Mouse (Mus musculus) limb, embryonic 10.5 days (tissue): ENCODE results near the gene Zbtb20. TPM values are rescaled to one million over a fixed set of nuclear protein-coding genes. Genes with fewer than 3 reads are reported as not detected.

ENCODE experiments used
- DNase-seq: peaks from one replicate; pipeline ENCODE4 v3.0.0-alpha.2; 2017; ENCODE audit warnings: low spot score
- H3K27ac ChIP-seq: fragments of 300-500 bp; sonication (generic); 2 replicates; pipeline ENCODE4 v1.5.1; 2016; ENCODE audit warnings: mild to moderate bottlenecking
- H3K27me3 ChIP-seq: fragments of 300-500 bp; sonication (generic); 2 replicates; pipeline ENCODE4 v1.6.1; 2016; ENCODE audit warnings: low read depth, mild to moderate bottlenecking; ENCODE audit not compliant: poor library complexity, severe bottlenecking
- H3K36me3 ChIP-seq: fragments of 300-500 bp; sonication (generic); 2 replicates; pipeline ENCODE4 v1.6.1; 2016; ENCODE audit warnings: mild to moderate bottlenecking, moderate library complexity
- H3K4me1 ChIP-seq: fragments of 300-500 bp; sonication (generic); 2 replicates; pipeline ENCODE4 v1.6.1; 2016
- H3K4me3 ChIP-seq: fragments of 300-500 bp; sonication (generic); 2 replicates; pipeline ENCODE4 v1.5.1; 2016; ENCODE audit warnings: mild to moderate bottlenecking, moderate library complexity
- H3K9me3 ChIP-seq: fragments of 300-500 bp; sonication (generic); replicated peaks from 2 replicates; pipeline ENCODE4 v1.6.1; 2016; ENCODE audit warnings: mild to moderate bottlenecking
- WGBS: fragments of 180-500 bp; shearing (Covaris S2); methylation state at CpG from one replicate; pipeline ENCODE4 v1.1.7; 2016; 5-methylcytosine and 5-hydroxymethylcytosine counted together
- polyA plus RNA-seq: library from polyadenylated mRNA; unstranded; fragments of >200 nt; fragmentation: Nextera tagmentation; extraction: Ambion mirVana; gene quantifications from 2 replicates; pipeline ENCODE4 v1.2.1, GENCODE M21; 2016

Gene Zbtb20
- polyA plus RNA-seq, 1 experiment from 2014 or later = 11.7 TPM

- no peak for DNase-seq
- Histone ChIP-seq H3K27me3 (no peaks in the 10 kb centered on the region), H3K36me3 (no peaks in the 10 kb centered on the region), H3K9me3 (no peaks in the 10 kb centered on the region), H3K4me3 (no peak overlapping the region), H3K27ac (no peak overlapping the region), H3K4me1 (no peaks in the 10 kb centered on the region)
- WGBS = 76% methylated on average over 5 of the region's 5 CpGs
Observed at GRCm38 (mm10) chr16:43513933-43514332, 638.3 kb downstream of the Zbtb20 start.

- Histone ChIP-seq H3K4me3 (no peak overlapping the region), H3K4me1 (no peaks in the 10 kb centered on the region), H3K27me3 (no peaks in the 10 kb centered on the region), H3K36me3 (no peaks in the 10 kb centered on the region), H3K27ac (no peak overlapping the region), H3K9me3 (no peaks in the 10 kb centered on the region)
- 86% methylated on average over 4 of the region's 4 CpGs for WGBS
- DNase-seq = no peak
Observed at GRCm38 (mm10) chr16:43515538-43515937, 639.9 kb downstream of the Zbtb20 start.

- 82% methylated on average over 2 of the region's 2 CpGs for WGBS
- no peaks in the 10 kb centered on the region for H3K36me3 ChIP-seq
Observed at GRCm38 (mm10) chr16:43520274-43520673, 644.6 kb downstream of the Zbtb20 start.

GRCm38 (mm10) chr16:43522482-43522881 is 646.8 kb downstream of the Zbtb20 start:
- no peaks in the 10 kb centered on the region for H3K36me3 ChIP-seq
- no peaks in the 10 kb centered on the region for H3K4me1 ChIP-seq
- no peaks in the 10 kb centered on the region for H3K27me3 ChIP-seq
- no peaks in the 10 kb centered on the region for H3K9me3 ChIP-seq
- H3K27ac ChIP-seq = no peak overlapping the region
- WGBS = 94% methylated on average over 4 of the region's 4 CpGs
- no peak for DNase-seq
- no peak overlapping the region for H3K4me3 ChIP-seq

More at GRCm38 (mm10) chr16:43520274-43520673, 644.6 kb downstream of the Zbtb20 start:
- H3K27me3 ChIP-seq = no peaks in the 10 kb centered on the region
- no peaks in the 10 kb centered on the region for H3K4me1 ChIP-seq
- H3K9me3 ChIP-seq = no peaks in the 10 kb centered on the region
- no peak overlapping the region for H3K4me3 ChIP-seq
- DNase-seq = no peak
- no peak overlapping the region for H3K27ac ChIP-seq

- H3K36me3 ChIP-seq = no peaks in the 10 kb centered on the region
- no peaks in the 10 kb centered on the region for H3K4me1 ChIP-seq
- H3K4me3 ChIP-seq = no peak overlapping the region
- WGBS = 87% methylated on average over 9 of the region's 9 CpGs
- H3K9me3 ChIP-seq = no peaks in the 10 kb centered on the region
- H3K27ac ChIP-seq = no peak overlapping the region
- H3K27me3 ChIP-seq = no peaks in the 10 kb centered on the region
- DNase-seq = no peak
Observed at GRCm38 (mm10) chr16:43524179-43524578, 648.5 kb downstream of the Zbtb20 start.

- H3K36me3 ChIP-seq = no peaks in the 10 kb centered on the region
- no peaks in the 10 kb centered on the region for H3K27me3 ChIP-seq
- WGBS = 94% methylated on average over 6 of the region's 6 CpGs
- H3K9me3 ChIP-seq = no peaks in the 10 kb centered on the region
- no peaks in the 10 kb centered on the region for H3K4me1 ChIP-seq
- no peak overlapping the region for H3K4me3 ChIP-seq
- DNase-seq = no peak
- H3K27ac ChIP-seq = no peak overlapping the region
Observed at GRCm38 (mm10) chr16:43525624-43526023, 649.9 kb downstream of the Zbtb20 start.

GRCm38 (mm10) chr16:43528300-43528699 is 652.6 kb downstream of the Zbtb20 start:
- H3K36me3 ChIP-seq = no peaks in the 10 kb centered on the region
- WGBS = 65% methylated on average over 1 of the region's 1 CpGs
- H3K4me3 ChIP-seq = no peak overlapping the region
- no peak for DNase-seq
- H3K9me3 ChIP-seq = no peaks in the 10 kb centered on the region
- no peaks in the 10 kb centered on the region for H3K4me1 ChIP-seq
- no peaks in the 10 kb centered on the region for H3K27me3 ChIP-seq
- H3K27ac ChIP-seq = no peak overlapping the region

GRCm38 (mm10) chr16:43531328-43531727 is 655.6 kb downstream of the Zbtb20 start:
- Histone ChIP-seq H3K4me3 (no peak overlapping the region), H3K27me3 (no peaks in the 10 kb centered on the region)
- 88% methylated on average over 6 of the region's 6 CpGs for WGBS

GRCm38 (mm10) chr16:43534103-43534502 is 658.4 kb downstream of the Zbtb20 start:
- H3K27me3 ChIP-seq = no peaks in the 10 kb centered on the region
- H3K9me3 ChIP-seq = no peaks in the 10 kb centered on the region
- no peak overlapping the region for H3K4me3 ChIP-seq
- DNase-seq = no peak
- 93% methylated on average over 3 of the region's 3 CpGs for WGBS
- 0 out of 2 replicates have a peak, but pooled peaks cover 5% of the 10 kb centered on the region for H3K4me1 ChIP-seq
- H3K27ac ChIP-seq = no peak overlapping the region
- no peaks in the 10 kb centered on the region for H3K36me3 ChIP-seq

More at GRCm38 (mm10) chr16:43531328-43531727, 655.6 kb downstream of the Zbtb20 start:
- Histone ChIP-seq H3K9me3 (no peaks in the 10 kb centered on the region), H3K36me3 (no peaks in the 10 kb centered on the region), H3K27ac (no peak overlapping the region), H3K4me1 (no peaks in the 10 kb centered on the region)
- DNase-seq = no peak

GRCm38 (mm10) chr16:43535912-43536311 is 660.2 kb downstream of the Zbtb20 start:
- DNase-seq = no peak
- Histone ChIP-seq H3K36me3 (no peaks in the 10 kb centered on the region), H3K9me3 (no peaks in the 10 kb centered on the region), H3K4me1 (0 out of 2 replicates have a peak, but pooled peaks cover 5% of the 10 kb centered on the region), H3K27ac (no peak overlapping the region), H3K4me3 (no peak overlapping the region), H3K27me3 (no peaks in the 10 kb centered on the region)
- 93% methylated on average over 1 of the region's 1 CpGs for WGBS

- Histone ChIP-seq H3K4me3 (no peak overlapping the region), H3K36me3 (no peaks in the 10 kb centered on the region), H3K4me1 (0 out of 2 replicates have a peak, but pooled peaks cover 5% of the 10 kb centered on the region), H3K27ac (no peak overlapping the region), H3K27me3 (no peaks in the 10 kb centered on the region), H3K9me3 (no peaks in the 10 kb centered on the region)
- WGBS = 54% methylated on average over 7 of the region's 7 CpGs
- DNase-seq = no peak
Observed at GRCm38 (mm10) chr16:43537163-43537562, 661.5 kb downstream of the Zbtb20 start.

GRCm38 (mm10) chr16:43539659-43540096 is 664.0 kb downstream of the Zbtb20 start:
- H3K27ac ChIP-seq = no peak overlapping the region
- no peaks in the 10 kb centered on the region for H3K36me3 ChIP-seq
- H3K4me3 ChIP-seq = no peak overlapping the region
- WGBS = 92% methylated on average over 12 of the region's 12 CpGs
- no peaks in the 10 kb centered on the region for H3K9me3 ChIP-seq
- H3K27me3 ChIP-seq = no peaks in the 10 kb centered on the region
- H3K4me1 ChIP-seq = 0 out of 2 replicates have a peak, but pooled peaks cover 5% of the 10 kb centered on the region
- no peak for DNase-seq

GRCm38 (mm10) chr16:43540108-43540507 is 664.4 kb downstream of the Zbtb20 start:
- Histone ChIP-seq H3K36me3 (no peaks in the 10 kb centered on the region), H3K27ac (no peak overlapping the region), H3K27me3 (no peaks in the 10 kb centered on the region), H3K4me1 (0 out of 2 replicates have a peak, but pooled peaks cover 5% of the 10 kb centered on the region), H3K4me3 (no peak overlapping the region), H3K9me3 (no peaks in the 10 kb centered on the region)
- 36% methylated on average over 3 of the region's 3 CpGs for WGBS
- no peak for DNase-seq
